Mouse (Mus musculus): ENCODE results near the gene Wdr77. TPM values are rescaled to one million over a fixed set of nuclear protein-coding genes. Genes with fewer than 3 reads are reported as not detected.

The Wdr77 gene
- polyA plus RNA-seq, 1 experiment = not detected

GRCm38 (mm10) chr3:105935033-105935432, 24.1 kb upstream of the Wdr77 start:
- Histone ChIP-seq H3K27ac (ENCODE audit: insufficient read depth, low read depth, low read length) (no peak overlapping the region), H3K4me1 (ENCODE audit: control insufficient read depth, insufficient read depth, low read length) (no peaks in the 10 kb centered on the region), H3K4me3 (ENCODE audit: insufficient read depth, low read depth, low read length) (no peak overlapping the region)
- 32% methylated on average over 5 of the region's 5 CpGs for WGBS
- TF ChIP-seq POLR2A (IDR thresholded peaks at IDR 0.05; ENCODE audit: insufficient read depth, low read depth, low read length) = no peak
- TF ChIP-seq CTCF (IDR thresholded peaks at IDR 0.05; ENCODE audit: insufficient read depth, low read depth, low read length) = no peak

- WGBS = 68% methylated on average over 4 of the region's 4 CpGs
- no peak for TF ChIP-seq CTCF (IDR thresholded peaks at IDR 0.05; ENCODE audit: insufficient read depth, low read depth, low read length)
- TF ChIP-seq POLR2A (IDR thresholded peaks at IDR 0.05; ENCODE audit: insufficient read depth, low read depth, low read length) = no peak
- H3K4me3 ChIP-seq (ENCODE audit: insufficient read depth, low read depth, low read length) = no peak overlapping the region
- H3K27ac ChIP-seq (ENCODE audit: insufficient read depth, low read depth, low read length) = no peak overlapping the region
- H3K4me1 ChIP-seq (ENCODE audit: control insufficient read depth, insufficient read depth, low read length) = no peaks in the 10 kb centered on the region
Observed at GRCm38 (mm10) chr3:105936111-105936510, 23.1 kb upstream of the Wdr77 start.

- WGBS = 88% methylated on average over 7 of the region's 7 CpGs
Observed at GRCm38 (mm10) chr3:105951348-105951747, 7.8 kb upstream of the Wdr77 start.

GRCm38 (mm10) chr3:105957235-105957634, 1.9 kb upstream of the Wdr77 start:
- no peak for TF ChIP-seq POLR2A (IDR thresholded peaks at IDR 0.05; ENCODE audit: insufficient read depth, low read depth, low read length)
- TF ChIP-seq CTCF (IDR thresholded peaks at IDR 0.05; ENCODE audit: insufficient read depth, low read depth, low read length) = no peak
- no peak overlapping the region for H3K27ac ChIP-seq (ENCODE audit: insufficient read depth, low read depth, low read length)
- peaks cover 5% of the 10 kb centered on the region; the same call in 1 of the 2 replicates for H3K4me1 ChIP-seq (ENCODE audit: control insufficient read depth, insufficient read depth, low read length)
- WGBS = 89% methylated on average over 1 of the region's 1 CpGs
- H3K4me3 ChIP-seq (ENCODE audit: insufficient read depth, low read depth, low read length) = no peak overlapping the region

More at GRCm38 (mm10) chr3:105951348-105951747, 7.8 kb upstream of the Wdr77 start:
- Histone ChIP-seq H3K4me3 (ENCODE audit: insufficient read depth, low read depth, low read length) (no peak overlapping the region), H3K27ac (ENCODE audit: insufficient read depth, low read depth, low read length) (no peak overlapping the region), H3K4me1 (ENCODE audit: control insufficient read depth, insufficient read depth, low read length) (no peaks in the 10 kb centered on the region)
- TF ChIP-seq CTCF (IDR thresholded peaks at IDR 0.05; ENCODE audit: insufficient read depth, low read depth, low read length) = no peak
- no peak for TF ChIP-seq POLR2A (IDR thresholded peaks at IDR 0.05; ENCODE audit: insufficient read depth, low read depth, low read length)

GRCm38 (mm10) chr3:105958204-105958603, 965 bp upstream of the Wdr77 start:
- Histone ChIP-seq H3K4me1 (ENCODE audit: control insufficient read depth, insufficient read depth, low read length) (peaks cover 5% of the 10 kb centered on the region; the same call in 1 of the 2 replicates), H3K4me3 (ENCODE audit: insufficient read depth, low read depth, low read length) (peak overlapping the region; percentile 84; the same call in 1 of the 2 replicates), H3K27ac (ENCODE audit: insufficient read depth, low read depth, low read length) (no peak overlapping the region)
- TF ChIP-seq CTCF (IDR thresholded peaks at IDR 0.05; ENCODE audit: insufficient read depth, low read depth, low read length) = no peak
- TF ChIP-seq POLR2A (IDR thresholded peaks at IDR 0.05; ENCODE audit: insufficient read depth, low read depth, low read length) = no peak
- 26% methylated on average over 5 of the region's 5 CpGs for WGBS

- WGBS = 1% methylated on average over 26 of the region's 26 CpGs
- H3K27ac ChIP-seq (ENCODE audit: insufficient read depth, low read depth, low read length) = peak overlapping the region; percentile 31; the same call in 1 of the 2 replicates
Observed at GRCm38 (mm10) chr3:105959585-105959984, 416 bp downstream of the Wdr77 start.

GRCm38 (mm10) chr3:105959999-105960398, 830 bp downstream of the Wdr77 start, which contains the start of gene Atp5f1:
Gene Atp5f1, minus strand, starts transcription at chr3:105960099.
- H3K4me1 ChIP-seq (ENCODE audit: control insufficient read depth, insufficient read depth, low read length) = peaks cover 5% of the 10 kb centered on the region; the same call in 1 of the 2 replicates
- 8% methylated on average over 6 of the region's 6 CpGs for WGBS
- H3K4me3 ChIP-seq (ENCODE audit: insufficient read depth, low read depth, low read length) = peak within 1 kb of the TSS; percentile 94
- H3K27ac ChIP-seq (ENCODE audit: insufficient read depth, low read depth, low read length) = peak within 1 kb of the TSS; percentile 92
- TF ChIP-seq POLR2A (IDR thresholded peaks at IDR 0.05; ENCODE audit: insufficient read depth, low read depth, low read length) = no peak
- no peak for TF ChIP-seq CTCF (IDR thresholded peaks at IDR 0.05; ENCODE audit: insufficient read depth, low read depth, low read length)

More at GRCm38 (mm10) chr3:105959585-105959984, 416 bp downstream of the Wdr77 start:
- peak overlapping the region; percentile 94 for H3K4me3 ChIP-seq (ENCODE audit: insufficient read depth, low read depth, low read length)
- H3K4me1 ChIP-seq (ENCODE audit: control insufficient read depth, insufficient read depth, low read length) = peaks cover 5% of the 10 kb centered on the region; the same call in 1 of the 2 replicates
- TF ChIP-seq CTCF (IDR thresholded peaks at IDR 0.05; ENCODE audit: insufficient read depth, low read depth, low read length) = no peak

- TF ChIP-seq POLR2A (IDR thresholded peaks at IDR 0.05; ENCODE audit: insufficient read depth, low read depth, low read length) = no peak
- no peak for TF ChIP-seq CTCF (IDR thresholded peaks at IDR 0.05; ENCODE audit: insufficient read depth, low read depth, low read length)
- Histone ChIP-seq H3K27ac (ENCODE audit: insufficient read depth, low read depth, low read length) (no peak overlapping the region), H3K4me3 (ENCODE audit: insufficient read depth, low read depth, low read length) (no peak overlapping the region), H3K4me1 (ENCODE audit: control insufficient read depth, insufficient read depth, low read length) (peaks cover 5% of the 10 kb centered on the region; the same call in 1 of the 2 replicates)
- WGBS = 92% methylated on average over 2 of the region's 2 CpGs
Observed at GRCm38 (mm10) chr3:105960700-105961099, 1.5 kb downstream of the Wdr77 start.

- Histone ChIP-seq H3K27ac (ENCODE audit: insufficient read depth, low read depth, low read length) (no peak overlapping the region), H3K4me3 (ENCODE audit: insufficient read depth, low read depth, low read length) (no peak overlapping the region), H3K4me1 (ENCODE audit: control insufficient read depth, insufficient read depth, low read length) (no peaks in the 10 kb centered on the region)
- WGBS = 86% methylated on average over 5 of the region's 5 CpGs
- TF ChIP-seq POLR2A (IDR thresholded peaks at IDR 0.05; ENCODE audit: insufficient read depth, low read depth, low read length) (no peak), CTCF (IDR thresholded peaks at IDR 0.05; ENCODE audit: insufficient read depth, low read depth, low read length) (no peak)
Observed at GRCm38 (mm10) chr3:105971831-105972446, 12.8 kb downstream of the Wdr77 start.
